Mouse (Mus musculus): ENCODE data around the gene Poc1b. TPM values are rescaled to one million over a fixed set of nuclear protein-coding genes. Genes with fewer than 3 reads are reported as not detected.

Poc1b gene
- total and polyA plus RNA-seq, 2 experiments from 2014 or later, result 8.9 to 11.0 TPM

DNA sequence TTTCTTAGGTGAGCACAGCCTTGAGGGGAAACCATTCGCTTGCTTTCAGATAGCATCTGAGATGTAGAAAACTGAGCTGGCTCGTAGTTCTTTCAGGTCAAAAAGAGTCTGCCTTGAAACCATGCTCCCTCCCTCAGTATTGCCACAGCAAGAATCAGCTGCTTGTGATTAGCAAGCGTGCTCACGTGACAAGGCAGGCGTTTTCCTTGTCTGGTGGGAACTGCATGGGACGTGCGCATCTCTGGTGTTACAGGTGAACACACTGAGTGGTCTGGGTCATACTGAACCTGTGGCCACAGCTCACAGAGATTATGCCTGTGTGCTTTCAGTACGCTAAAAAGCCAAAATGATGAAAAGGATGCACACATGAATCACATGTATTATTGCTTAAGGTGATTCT lies 90.3 kb downstream of the Poc1b start:
- H3K9me3 ChIP-seq (ENCODE audit: low read length), result no peaks in the 10 kb centered on the region
- no peaks in the 10 kb centered on the region for H3K27me3 ChIP-seq (ENCODE audit: insufficient read depth, low read length)
- no peaks in the 10 kb centered on the region for H3K4me1 ChIP-seq (ENCODE audit: insufficient read depth, low read length)
- H3K27ac ChIP-seq (ENCODE audit: low read depth, low read length), result no peak overlapping the region
- TF ChIP-seq CTCF (IDR thresholded peaks at IDR 0.05), result no peak
- H3K4me2 ChIP-seq (ENCODE audit: low read depth, low read length, poor library complexity, severe bottlenecking), result no peak overlapping the region
- no peak overlapping the region for H3K4me3 ChIP-seq (ENCODE audit: low read depth, low read length)
- H3K36me3 ChIP-seq (ENCODE audit: insufficient read depth, low read length), result no peaks in the 10 kb centered on the region
- no peak for DNase-seq (ENCODE audit: low spot score)
- no peak for ATAC-seq (ENCODE audit: low FRiP score)
- WGBS, result 39% methylated on average over 8 of the region's 8 CpGs
- no peak overlapping the region for H3K9ac ChIP-seq (replicated peaks; ENCODE audit: low read length, poor library complexity, severe bottlenecking)

DNA sequence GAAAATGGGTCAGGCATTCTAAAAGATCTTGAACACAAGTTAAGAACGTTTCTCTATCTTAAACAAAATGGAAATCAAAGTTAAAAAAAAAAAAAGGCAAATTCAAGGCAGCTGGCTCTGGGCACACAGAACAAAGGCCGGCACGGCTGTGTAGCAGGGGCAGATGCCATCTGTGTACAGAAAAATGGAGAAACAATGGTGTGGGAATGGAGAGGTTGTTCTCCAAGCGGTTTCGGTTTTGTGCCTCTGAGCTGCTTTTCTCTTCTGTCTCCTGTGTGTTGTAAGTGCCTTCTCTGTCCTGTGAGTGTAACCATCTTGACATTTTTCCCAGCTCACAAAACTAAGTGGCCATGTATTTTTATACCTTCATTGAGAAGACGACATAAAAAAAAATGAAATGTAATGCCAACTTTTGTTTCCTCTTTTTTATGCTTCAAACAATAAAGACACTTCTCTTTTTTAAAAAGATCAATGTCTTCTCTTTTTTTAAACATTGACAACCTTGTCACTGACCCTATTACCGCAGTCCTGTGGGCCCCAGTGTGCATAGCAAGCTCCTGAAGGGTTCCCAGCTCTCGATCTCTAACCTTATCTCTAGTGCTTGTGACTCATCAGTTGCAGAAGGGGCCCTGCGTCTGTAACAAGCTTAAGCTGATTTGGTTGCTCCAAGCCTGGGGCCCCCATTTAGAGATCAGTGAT lies 90.9 kb downstream of the Poc1b start:
- no peak overlapping the region for H3K4me2 ChIP-seq (ENCODE audit: low read depth, low read length, poor library complexity, severe bottlenecking)
- no peak overlapping the region for H3K27ac ChIP-seq (ENCODE audit: low read depth, low read length)
- WGBS, result 40% methylated on average over 9 of the region's 9 CpGs
- peak; percentile 26 for DNase-seq (ENCODE audit: low spot score)
- no peak overlapping the region for H3K4me3 ChIP-seq (ENCODE audit: low read depth, low read length)
- no peaks in the 10 kb centered on the region for H3K4me1 ChIP-seq (ENCODE audit: insufficient read depth, low read length)
- no peaks in the 10 kb centered on the region for H3K36me3 ChIP-seq (ENCODE audit: insufficient read depth, low read length)
- TF ChIP-seq CTCF (IDR thresholded peaks at IDR 0.05), result no peak
- no peak for ATAC-seq (ENCODE audit: low FRiP score)
- H3K9me3 ChIP-seq (ENCODE audit: low read length), result no peaks in the 10 kb centered on the region
- no peak overlapping the region for H3K9ac ChIP-seq (replicated peaks; ENCODE audit: low read length, poor library complexity, severe bottlenecking)
- no peaks in the 10 kb centered on the region for H3K27me3 ChIP-seq (ENCODE audit: insufficient read depth, low read length)

DNA sequence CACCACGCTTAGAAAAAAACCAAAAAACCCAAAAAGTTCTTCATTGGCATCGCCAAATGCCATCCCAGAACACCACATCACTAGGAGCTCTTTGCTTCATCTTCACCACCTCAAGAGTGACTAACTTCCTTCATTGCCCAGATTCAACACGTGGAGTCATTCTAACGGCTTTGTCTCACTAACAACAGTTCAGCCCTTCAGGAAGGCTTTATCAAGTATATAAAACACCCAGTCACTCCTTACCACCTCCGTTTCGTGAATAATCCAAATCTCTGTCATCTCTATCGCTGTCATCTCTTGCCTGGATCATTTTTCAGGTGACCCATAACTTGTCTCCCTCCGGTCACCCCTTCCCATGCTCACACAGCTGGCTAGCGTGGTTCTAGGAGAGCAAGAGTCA lies 92.1 kb downstream of the Poc1b start:
- H3K27ac ChIP-seq (ENCODE audit: low read depth, low read length), result no peak overlapping the region
- H3K9me3 ChIP-seq (ENCODE audit: low read length), result no peaks in the 10 kb centered on the region
- H3K4me3 ChIP-seq (ENCODE audit: low read depth, low read length), result no peak overlapping the region
- no peaks in the 10 kb centered on the region for H3K27me3 ChIP-seq (ENCODE audit: insufficient read depth, low read length)
- no peak for ATAC-seq (ENCODE audit: low FRiP score)
- H3K4me1 ChIP-seq (ENCODE audit: insufficient read depth, low read length), result no peaks in the 10 kb centered on the region
- no peak for DNase-seq (ENCODE audit: low spot score)
- no peaks in the 10 kb centered on the region for H3K36me3 ChIP-seq (ENCODE audit: insufficient read depth, low read length)
- no peak overlapping the region for H3K9ac ChIP-seq (replicated peaks; ENCODE audit: low read length, poor library complexity, severe bottlenecking)
- no peak overlapping the region for H3K4me2 ChIP-seq (ENCODE audit: low read depth, low read length, poor library complexity, severe bottlenecking)
- no peak for TF ChIP-seq CTCF (IDR thresholded peaks at IDR 0.05)
- 97% methylated on average over 9 of the region's 9 CpGs for whole genome bisulfite sequencing

DNA sequence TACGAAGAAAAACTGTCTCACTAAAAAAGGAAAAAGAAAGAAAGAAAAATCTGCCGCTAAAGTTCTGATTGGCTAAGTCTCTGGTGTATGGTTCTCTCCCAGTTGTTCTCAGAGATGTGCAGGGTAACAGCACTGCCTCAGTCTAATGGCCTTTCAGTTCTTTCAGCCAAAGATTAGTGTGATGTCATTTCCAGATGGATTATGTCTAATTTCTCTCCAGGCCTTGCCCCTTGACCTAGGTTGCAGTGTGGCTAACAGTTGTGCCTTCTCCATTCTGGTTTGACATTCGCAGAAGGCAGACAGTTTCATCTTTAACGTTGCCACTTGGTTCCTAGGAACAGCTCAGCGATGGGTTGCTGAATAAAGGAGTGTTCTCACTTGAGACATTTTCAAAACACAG lies 94.1 kb downstream of the Poc1b start:
- Histone ChIP-seq H3K4me1 (ENCODE audit: insufficient read depth, low read length) (no peaks in the 10 kb centered on the region), H3K27me3 (ENCODE audit: insufficient read depth, low read length) (no peaks in the 10 kb centered on the region), H3K4me3 (ENCODE audit: low read depth, low read length) (no peak overlapping the region), H3K4me2 (ENCODE audit: low read depth, low read length, poor library complexity, severe bottlenecking) (no peak overlapping the region), H3K36me3 (ENCODE audit: insufficient read depth, low read length) (no peaks in the 10 kb centered on the region), H3K9ac (replicated peaks; ENCODE audit: low read length, poor library complexity, severe bottlenecking) (no peak overlapping the region), H3K27ac (ENCODE audit: low read depth, low read length) (no peak overlapping the region), H3K9me3 (ENCODE audit: low read length) (no peaks in the 10 kb centered on the region)
- WGBS, result 71% methylated on average over 5 of the region's 5 CpGs
- ATAC-seq (ENCODE audit: low FRiP score) (no peak), DNase-seq (ENCODE audit: low spot score) (no peak)
- no peak for TF ChIP-seq CTCF (IDR thresholded peaks at IDR 0.05)

DNA sequence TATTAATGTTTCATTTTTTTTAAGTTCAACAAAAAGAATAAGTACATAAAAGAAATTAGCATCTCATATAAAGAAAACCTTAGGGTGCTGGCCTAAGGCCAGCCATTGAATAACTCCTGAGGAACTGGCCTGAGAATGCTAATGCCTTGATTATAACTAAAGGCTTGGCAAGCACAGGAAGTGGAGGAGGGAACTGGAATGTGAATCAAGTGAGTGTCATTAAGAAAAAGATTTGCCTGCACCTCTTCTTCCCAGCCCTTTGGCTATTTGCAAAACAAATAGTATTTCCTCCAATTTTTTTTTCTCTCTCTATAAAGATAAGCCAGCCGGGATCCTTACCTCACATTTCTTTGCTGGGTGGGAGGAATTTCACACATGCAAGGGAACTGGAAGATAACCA lies 95.0 kb downstream of the Poc1b start:
- WGBS, result 33% methylated on average over 1 of the region's 1 CpGs
- no peaks in the 10 kb centered on the region for H3K4me1 ChIP-seq (ENCODE audit: insufficient read depth, low read length)

DNA sequence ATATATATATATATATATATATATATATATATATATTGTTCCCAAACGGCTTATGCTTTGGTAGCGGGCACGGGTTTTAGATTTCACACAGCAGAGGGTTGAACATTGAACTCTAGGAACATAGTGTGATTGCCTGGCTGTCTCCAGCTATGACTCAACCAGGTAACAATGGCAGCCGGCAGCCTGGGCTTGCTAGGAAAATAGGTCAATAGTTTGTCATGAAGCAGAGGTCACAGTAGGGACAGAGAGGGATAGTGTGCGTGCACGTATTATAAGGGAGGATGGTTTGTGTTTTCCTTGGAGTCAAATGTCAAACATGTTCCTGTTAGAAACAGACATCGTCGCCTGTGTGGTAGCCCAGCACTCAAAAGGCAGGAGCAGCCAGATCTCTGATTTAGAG lies 95.5 kb downstream of the Poc1b start:
- no peak overlapping the region for H3K9ac ChIP-seq (replicated peaks; ENCODE audit: low read length, poor library complexity, severe bottlenecking)
- no peaks in the 10 kb centered on the region for H3K9me3 ChIP-seq (ENCODE audit: low read length)
- WGBS, result 48% methylated on average over 8 of the region's 8 CpGs
- DNase-seq (ENCODE audit: low spot score) (no peak), ATAC-seq (ENCODE audit: low FRiP score) (no peak)
- TF ChIP-seq CTCF (IDR thresholded peaks at IDR 0.05), result no peak
- no peaks in the 10 kb centered on the region for H3K4me1 ChIP-seq (ENCODE audit: insufficient read depth, low read length)
- no peaks in the 10 kb centered on the region for H3K36me3 ChIP-seq (ENCODE audit: insufficient read depth, low read length)
- H3K27ac ChIP-seq (ENCODE audit: low read depth, low read length), result no peak overlapping the region
- no peak overlapping the region for H3K4me3 ChIP-seq (ENCODE audit: low read depth, low read length)
- no peak overlapping the region for H3K4me2 ChIP-seq (ENCODE audit: low read depth, low read length, poor library complexity, severe bottlenecking)
- no peaks in the 10 kb centered on the region for H3K27me3 ChIP-seq (ENCODE audit: insufficient read depth, low read length)

More for the DNA sequence above, 95.0 kb downstream of the Poc1b start:
- no peak for TF ChIP-seq CTCF (IDR thresholded peaks at IDR 0.05)
- no peak for DNase-seq (ENCODE audit: low spot score)
- H3K9me3 ChIP-seq (ENCODE audit: low read length), result no peaks in the 10 kb centered on the region
- H3K36me3 ChIP-seq (ENCODE audit: insufficient read depth, low read length), result no peaks in the 10 kb centered on the region
- no peak; the same call in 1 of the 2 replicates for ATAC-seq (ENCODE audit: low FRiP score)
- H3K4me2 ChIP-seq (ENCODE audit: low read depth, low read length, poor library complexity, severe bottlenecking), result no peak overlapping the region
- no peak overlapping the region for H3K27ac ChIP-seq (ENCODE audit: low read depth, low read length)
- no peaks in the 10 kb centered on the region for H3K27me3 ChIP-seq (ENCODE audit: insufficient read depth, low read length)
- no peak overlapping the region for H3K4me3 ChIP-seq (ENCODE audit: low read depth, low read length)
- no peak overlapping the region for H3K9ac ChIP-seq (replicated peaks; ENCODE audit: low read length, poor library complexity, severe bottlenecking)

Data from midbrain, postnatal 0 days (tissue).